10 mouse cellular contexts compared by ENCODE assay signal in the genomic region with DNA sequence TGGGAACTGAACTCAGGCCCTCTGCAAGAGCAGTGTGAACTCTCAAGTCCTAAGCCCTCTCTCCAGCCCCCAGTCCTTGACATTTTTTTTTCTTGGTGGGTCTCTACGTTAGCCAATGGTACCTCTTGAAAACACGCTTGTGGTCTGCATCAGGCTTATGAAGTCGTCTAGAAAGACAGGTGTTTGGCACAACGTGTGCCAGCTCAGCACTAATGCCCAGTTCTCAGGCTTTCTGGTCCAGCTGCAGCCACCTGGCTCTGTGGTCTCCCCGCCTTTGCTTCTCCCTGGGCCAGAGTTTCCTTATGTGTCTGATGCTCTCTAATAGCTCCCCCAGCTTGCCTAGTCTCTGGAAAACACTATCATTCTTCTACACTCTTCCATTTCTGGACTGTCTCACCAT.
DNase-seq lines count a peak whose midpoint lies in the region; ATAC-seq and TF ChIP-seq lines count a peak whose summit lies in the region.
"Had no signal": no experiment of that assay in that cellular context is flagged by ENCODE, and none has a peak within 500 bp of the region (broad histone marks: within the 10 kb centered on the region; RNA-seq: fewer than 3 reads in every experiment).

No protein-coding gene starts in this region.

- TF ChIP-seq POLR2A in lung, adult 2 months (IDR thresholded peaks at IDR 0.05; ENCODE audit: borderline replicate concordance, extremely low read depth, low read depth, low read length) = no peak

- no peak overlapping the region for H3K4me2 ChIP-seq in limb, embryonic 15.5 days
- H3K4me2 ChIP-seq in stomach, postnatal 0 days (replicated peaks; ENCODE audit: low read depth) = 0 out of 2 replicates have a peak overlapping the region, but pooled peaks have one; percentile 61

- peak; percentile 21 for DNase-seq in lung, adult 2 months
- DNase-seq in lung, postnatal 25 days (ENCODE audit: low spot score) = no peak
- DNase-seq in heart, embryonic 10.5 days (ENCODE audit: low spot score) = no peak
- no peak for DNase-seq in stomach, postnatal 0 days (ENCODE audit: low spot score)
- DNase-seq in cerebellum, adult 11 months = no peak
- DNase-seq in cerebellum, postnatal 36 days = no peak
- DNase-seq: kidney, adult 18-20 months had no signal

- H3K4me3 ChIP-seq in lung, adult 2 months (replicated peaks; ENCODE audit: extremely low read depth, low read depth, low read length) = no peak overlapping the region
- H3K4me3 ChIP-seq in heart, embryonic 10.5 days = no peak overlapping the region
- no peak overlapping the region for H3K4me3 ChIP-seq in limb, embryonic 15.5 days
- H3K4me3 ChIP-seq in stomach, postnatal 0 days (ENCODE audit: low read depth, low read length) = no peak overlapping the region
- H3K4me3 ChIP-seq: left cerebral cortex, adult 2 months had no signal

- H3K36me3 ChIP-seq in heart, embryonic 10.5 days = no peaks in the 10 kb centered on the region
- no peaks in the 10 kb centered on the region for H3K36me3 ChIP-seq in limb, embryonic 15.5 days
- H3K36me3 ChIP-seq in stomach, postnatal 0 days (ENCODE audit: control insufficient read depth, insufficient read depth, low read length) = no peaks in the 10 kb centered on the region

- no peak for TF ChIP-seq EP300 in stomach, postnatal 0 days (optimal IDR thresholded peaks at IDR 0.05)

- H3K27me3 ChIP-seq in heart, embryonic 10.5 days (ENCODE audit: insufficient read depth, poor library complexity, severe bottlenecking) = no peaks in the 10 kb centered on the region
- no peaks in the 10 kb centered on the region; the same call in 1 of the 2 replicates for H3K27me3 ChIP-seq in limb, embryonic 15.5 days
- H3K27me3 ChIP-seq in stomach, postnatal 0 days (ENCODE audit: control insufficient read depth, insufficient read depth, low read length) = no peaks in the 10 kb centered on the region

- no peak for TF ChIP-seq CTCF in lung, adult 2 months (IDR thresholded peaks at IDR 0.05; ENCODE audit: insufficient read depth, low read length)
- TF ChIP-seq CTCF in stomach, postnatal 0 days (IDR thresholded peaks at IDR 0.05; ENCODE audit: low read depth) = no peak

- H3K9me3 ChIP-seq in heart, embryonic 10.5 days = no peaks in the 10 kb centered on the region
- no peaks in the 10 kb centered on the region for H3K9me3 ChIP-seq in limb, embryonic 15.5 days
- H3K9me3 ChIP-seq in stomach, postnatal 0 days (ENCODE audit: control insufficient read depth, low read length) = no peaks in the 10 kb centered on the region

- ATAC-seq in limb, embryonic 15.5 days (ENCODE audit: insufficient number of reproducible peaks, low FRiP score, low TSS enrichment, low read depth) = no peak
- ATAC-seq in stomach, postnatal 0 days (ENCODE audit: low FRiP score, low TSS enrichment) = no peak
- no peak for ATAC-seq in erythroblast, adult 5-6 weeks (replicated peaks; ENCODE audit: low FRiP score, poor library complexity, severe bottlenecking)

- peaks cover 25% of the 10 kb centered on the region for H3K4me1 ChIP-seq in lung, adult 2 months (ENCODE audit: control insufficient read depth, insufficient read depth, low read length)
- H3K4me1 ChIP-seq in heart, embryonic 10.5 days = peaks cover 37% of the 10 kb centered on the region
- peaks cover 48% of the 10 kb centered on the region for H3K4me1 ChIP-seq in limb, embryonic 15.5 days
- peaks cover 12% of the 10 kb centered on the region for H3K4me1 ChIP-seq in stomach, postnatal 0 days (replicated peaks; ENCODE audit: control insufficient read depth, insufficient read depth)

- H3K27ac ChIP-seq in heart, embryonic 10.5 days = peak overlapping the region; percentile 90
- H3K27ac ChIP-seq in limb, embryonic 15.5 days = peak overlapping the region; percentile 44
- H3K27ac ChIP-seq in stomach, postnatal 0 days (replicated peaks) = peak overlapping the region; percentile 45

- 72% methylated on average over 5 of the region's 5 CpGs for WGBS in lung, adult 2 months
- 79% methylated on average over 5 of the region's 5 CpGs for WGBS in heart, embryonic 10.5 days
- 64% methylated on average over 5 of the region's 5 CpGs for WGBS in limb, embryonic 15.5 days
- WGBS in stomach, postnatal 0 days = 67% methylated on average over 5 of the region's 5 CpGs

- H3K9ac ChIP-seq in limb, embryonic 15.5 days = no peak overlapping the region
- H3K9ac ChIP-seq in stomach, postnatal 0 days (ENCODE audit: low read length) = no peak overlapping the region
